Mouse (Mus musculus): ENCODE results near the gene Dnm1.

Gene Dnm1

DNA sequence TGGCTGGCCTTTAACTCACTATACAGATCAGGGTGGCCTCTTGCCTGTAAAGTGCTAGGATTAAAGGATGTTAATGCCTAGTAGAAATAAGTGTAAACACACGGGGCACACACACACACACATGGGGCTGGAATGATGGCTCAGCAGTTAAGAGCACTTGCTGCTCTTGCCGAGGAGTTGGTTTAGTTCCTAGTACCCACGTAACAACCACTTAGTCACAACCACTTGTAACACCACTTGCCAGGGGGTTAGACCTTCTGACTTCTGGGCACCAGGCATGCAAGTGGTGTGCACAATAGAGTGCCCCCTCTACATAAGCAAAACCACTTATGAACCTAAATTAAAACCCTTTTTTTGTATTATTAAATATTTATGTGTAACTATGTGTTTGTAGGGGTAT lies 69.2 kb downstream of the Dnm1 start:
- no peak for DNase-seq (ENCODE audit: low spot score in 2 of 2)

DNA sequence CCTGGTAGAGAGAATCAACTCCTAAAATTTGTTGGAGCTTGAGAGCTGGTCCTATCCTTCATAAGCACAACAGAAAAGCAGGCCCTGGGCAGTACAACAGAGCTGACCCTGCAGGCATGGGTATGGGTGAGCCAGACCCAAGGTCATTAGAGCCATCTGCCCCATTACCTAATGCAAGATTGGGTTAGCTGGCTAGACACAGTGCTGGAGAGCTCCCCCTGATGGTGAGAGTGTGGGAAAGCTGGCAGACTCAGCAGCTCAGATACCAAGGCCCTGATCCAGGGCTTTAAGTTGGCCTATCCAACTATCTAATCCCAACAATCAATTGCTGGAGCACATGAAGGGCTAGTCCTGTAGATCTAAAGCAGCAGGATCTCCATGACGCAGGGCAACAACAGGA lies 70.4 kb downstream of the Dnm1 start:
- peak; percentile 66 to 69 for DNase-seq (ENCODE audit: low spot score in 2 of 2)

DNA sequence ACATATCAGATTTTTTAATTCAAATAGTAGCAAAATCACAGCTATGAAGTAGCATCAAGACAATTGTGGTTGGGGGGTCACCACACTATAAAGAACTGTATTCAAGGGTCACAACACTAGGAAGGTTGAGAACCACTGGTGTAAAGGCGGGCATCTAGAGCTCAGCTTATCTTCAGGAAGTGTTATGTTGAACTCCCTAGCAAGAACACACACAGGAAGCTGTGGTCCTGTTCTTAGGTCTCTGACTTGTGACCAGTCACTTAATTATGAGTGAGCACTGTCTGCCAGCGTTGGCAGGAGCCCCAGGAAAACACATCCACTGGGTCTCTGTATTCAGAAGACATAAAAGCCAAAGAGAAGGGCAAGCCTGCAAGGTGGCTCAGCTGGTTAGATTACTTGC lies 70.8 kb downstream of the Dnm1 start:
- DNase-seq (ENCODE audit: low spot score in 2 of 2) = peak; percentile 14 to 44

DNA sequence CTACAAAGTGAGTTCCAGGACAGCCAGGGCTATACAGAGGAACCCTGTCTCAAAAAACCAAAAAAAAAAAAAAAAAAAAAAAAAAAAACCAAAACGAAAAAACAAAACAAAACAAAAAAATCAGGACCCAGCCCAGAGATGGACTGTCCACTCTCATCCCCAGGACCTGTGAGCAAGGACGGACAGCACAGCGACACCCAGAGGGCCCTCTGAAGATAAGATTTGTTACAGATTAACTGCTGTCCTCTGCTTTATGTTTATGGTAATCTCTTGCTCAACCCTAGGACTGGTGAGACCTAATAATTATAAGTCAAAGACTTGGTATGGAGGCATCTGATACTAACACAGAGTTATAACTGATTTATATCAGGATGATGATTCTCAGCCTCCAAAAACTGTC lies 77.3 kb downstream of the Dnm1 start:
- no peak for DNase-seq (ENCODE audit: low spot score in 2 of 2)

DNA sequence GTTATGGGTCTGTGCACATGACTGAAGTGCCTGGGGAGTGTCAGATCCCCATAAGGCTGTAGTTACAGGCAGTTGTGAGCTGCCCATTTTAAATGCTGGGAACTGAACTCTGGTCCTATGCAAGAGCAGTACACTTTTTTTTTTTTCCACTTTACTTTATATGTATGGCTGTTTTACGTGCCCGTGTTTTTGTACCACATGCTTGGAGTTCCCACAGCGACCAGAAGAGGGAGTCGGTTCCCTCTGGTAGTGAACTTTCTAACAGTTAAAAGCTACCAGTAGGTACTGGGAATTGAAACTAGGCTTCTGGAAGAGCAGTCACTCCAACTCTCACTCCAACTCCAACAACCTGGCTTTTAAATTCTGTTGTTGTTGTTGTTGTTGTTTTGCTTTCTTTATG lies 92.5 kb downstream of the Dnm1 start:
- peak; percentile 68 to 77 for DNase-seq (ENCODE audit: low spot score in 2 of 2)

DNA sequence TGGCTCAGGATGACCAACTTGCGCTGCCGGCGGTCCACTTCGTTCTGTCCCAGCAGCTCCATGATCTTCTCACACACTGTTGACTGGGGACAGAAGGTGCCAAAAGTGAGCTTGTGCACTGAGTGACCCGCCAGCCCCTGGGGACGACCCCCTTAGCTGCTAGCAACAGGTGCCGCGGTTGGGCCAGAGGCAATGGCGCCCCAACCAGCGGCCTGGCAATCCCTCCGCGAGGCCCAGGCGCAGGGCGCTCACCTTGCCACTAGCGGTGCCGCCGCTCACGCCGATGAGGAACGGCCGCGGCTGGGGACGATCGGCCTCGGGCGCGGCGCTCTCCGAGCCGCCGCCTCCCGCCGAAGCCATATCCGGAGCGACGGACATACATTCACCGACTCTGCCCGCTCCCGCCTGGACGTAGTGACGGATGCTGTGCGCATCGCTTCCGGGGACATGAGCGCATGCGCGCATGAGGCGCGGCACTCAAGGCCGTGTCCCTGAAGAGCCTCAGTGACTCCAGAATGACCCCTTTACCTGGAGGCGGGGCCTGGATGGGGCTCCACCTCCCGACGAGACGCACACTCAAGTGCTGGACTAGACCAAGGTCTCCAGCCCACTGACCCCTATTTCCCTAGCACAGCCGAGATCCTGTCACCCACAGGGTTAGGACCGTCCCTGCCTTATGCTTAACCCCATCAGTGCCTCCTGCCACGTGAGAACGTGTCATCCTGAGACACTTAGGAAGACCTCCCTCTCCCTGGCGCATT lies 93.3 kb downstream of the Dnm1 start, which contains the start of gene Uck1:
Gene Uck1, minus strand, starts transcription at position 503 of the 761 bp plus-strand sequence.
- DNase-seq (ENCODE audit: low spot score in 2 of 2) = peak; percentile 85 to 88

DNA sequence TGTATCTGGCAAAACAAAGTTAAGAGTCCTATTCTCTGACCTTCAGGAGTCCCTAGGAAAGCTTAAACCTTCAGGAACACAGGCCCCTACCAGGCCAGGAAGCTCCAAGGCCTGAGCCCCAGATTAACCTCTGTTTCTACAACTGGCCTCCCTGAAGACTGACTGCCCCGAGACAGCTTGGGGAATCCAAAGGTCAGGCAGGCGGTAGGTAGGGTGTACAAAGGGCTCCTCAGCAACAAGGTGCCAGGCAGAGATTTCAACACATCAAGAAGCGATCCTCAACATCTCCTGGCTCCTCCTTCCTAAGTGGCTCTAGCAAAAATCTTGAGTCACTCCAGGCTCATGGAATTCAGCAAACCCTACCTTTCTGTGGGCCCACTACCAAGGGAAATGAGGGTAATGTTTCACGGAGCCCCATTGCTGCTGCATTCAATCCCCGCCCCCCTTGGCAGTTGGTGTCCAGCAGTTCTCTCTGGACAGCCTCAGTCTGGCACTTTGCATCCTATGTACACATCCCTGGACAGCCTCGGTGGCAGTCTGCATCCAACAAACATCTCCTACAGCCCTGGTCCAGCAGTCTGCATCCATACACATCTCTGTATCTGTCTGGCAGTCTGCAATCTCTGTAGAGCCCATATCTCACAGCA lies 94.1 kb downstream of the Dnm1 start:
- no peak for DNase-seq (ENCODE audit: low spot score in 2 of 2)

Data from natural killer cell, adult 2 months (primary cell).